Mouse (Mus musculus) thymus, postnatal 10 days (tissue): ENCODE data around the gene Med7.
A peak's percentile ranks its signal among the peaks of the same experiment; 100 is the strongest.
"Not testable (repeated sequence)": the region's sequence is repeated elsewhere in the genome, so short reads cannot be mapped to it uniquely, and the experiment has no call there.

Source experiments
- DNase-seq, 2 experiments: peaks; one replicate each; pipeline ENCODE4 v3.0.0; 2021; ENCODE audit warnings: low spot score in 2 of 2

Med7 gene

GRCm38 (mm10) chr11:46428131-46428530, 8.6 kb upstream of the Med7 start:
- not testable (repeated sequence) for DNase-seq

- no peak for DNase-seq
Observed at GRCm38 (mm10) chr11:46430123-46430522, 6.6 kb upstream of the Med7 start.

GRCm38 (mm10) chr11:46431129-46431528, 5.6 kb upstream of the Med7 start:
- DNase-seq = peak; percentile 78 to 96

- no peak for DNase-seq
Observed at GRCm38 (mm10) chr11:46435363-46435762, 1.4 kb upstream of the Med7 start.

- DNase-seq = peak in 1 of 2 experiments; percentile 47
Observed at GRCm38 (mm10) chr11:46437459-46438000, 805 bp downstream of the Med7 start.

GRCm38 (mm10) chr11:46439005-46439543, 2.3 kb downstream of the Med7 start:
- DNase-seq = no peak

- no peak for DNase-seq
Observed at GRCm38 (mm10) chr11:46441774-46442173, 5.0 kb downstream of the Med7 start.

- DNase-seq = no peak
Observed at GRCm38 (mm10) chr11:46443152-46443551, 6.4 kb downstream of the Med7 start.

- DNase-seq = no peak
Observed at GRCm38 (mm10) chr11:46443979-46444378, 7.3 kb downstream of the Med7 start.

GRCm38 (mm10) chr11:46446150-46446549, 9.4 kb downstream of the Med7 start:
- no peak for DNase-seq

GRCm38 (mm10) chr11:46447644-46448484, 11.1 kb downstream of the Med7 start:
- DNase-seq = peak; percentile 19 to 25

GRCm38 (mm10) chr11:46449461-46450080, 12.8 kb downstream of the Med7 start:
- no peak for DNase-seq

GRCm38 (mm10) chr11:46454453-46455045, 17.8 kb downstream of the Med7 start, which contains the start of gene Havcr2:
Gene Havcr2, plus strand, starts transcription at chr11:46454935.
- no peak for DNase-seq

GRCm38 (mm10) chr11:46459960-46460359, 23.2 kb downstream of the Med7 start:
- DNase-seq = no peak

GRCm38 (mm10) chr11:46461362-46461761, 24.6 kb downstream of the Med7 start:
- no peak for DNase-seq

- DNase-seq = no peak
Observed at GRCm38 (mm10) chr11:46461931-46462330, 25.2 kb downstream of the Med7 start.

GRCm38 (mm10) chr11:46466878-46467277, 30.2 kb downstream of the Med7 start:
- DNase-seq = no peak

GRCm38 (mm10) chr11:46474220-46474619, 37.5 kb downstream of the Med7 start:
- no peak for DNase-seq

GRCm38 (mm10) chr11:46479311-46479710, 42.6 kb downstream of the Med7 start:
- no peak for DNase-seq

GRCm38 (mm10) chr11:46480517-46480916, 43.8 kb downstream of the Med7 start:
- no peak for DNase-seq

- DNase-seq = no peak
Observed at GRCm38 (mm10) chr11:46488231-46488630, 51.5 kb downstream of the Med7 start.

GRCm38 (mm10) chr11:46488650-46489049, 51.9 kb downstream of the Med7 start:
- no peak for DNase-seq
